Mouse (Mus musculus): Measurements from ENCODE around the gene B230307C23Rik.
"Not testable (repeated sequence)": the region's sequence is repeated elsewhere in the genome, so short reads cannot be mapped to it uniquely, and the experiment has no call there.

B230307C23Rik gene

DNA sequence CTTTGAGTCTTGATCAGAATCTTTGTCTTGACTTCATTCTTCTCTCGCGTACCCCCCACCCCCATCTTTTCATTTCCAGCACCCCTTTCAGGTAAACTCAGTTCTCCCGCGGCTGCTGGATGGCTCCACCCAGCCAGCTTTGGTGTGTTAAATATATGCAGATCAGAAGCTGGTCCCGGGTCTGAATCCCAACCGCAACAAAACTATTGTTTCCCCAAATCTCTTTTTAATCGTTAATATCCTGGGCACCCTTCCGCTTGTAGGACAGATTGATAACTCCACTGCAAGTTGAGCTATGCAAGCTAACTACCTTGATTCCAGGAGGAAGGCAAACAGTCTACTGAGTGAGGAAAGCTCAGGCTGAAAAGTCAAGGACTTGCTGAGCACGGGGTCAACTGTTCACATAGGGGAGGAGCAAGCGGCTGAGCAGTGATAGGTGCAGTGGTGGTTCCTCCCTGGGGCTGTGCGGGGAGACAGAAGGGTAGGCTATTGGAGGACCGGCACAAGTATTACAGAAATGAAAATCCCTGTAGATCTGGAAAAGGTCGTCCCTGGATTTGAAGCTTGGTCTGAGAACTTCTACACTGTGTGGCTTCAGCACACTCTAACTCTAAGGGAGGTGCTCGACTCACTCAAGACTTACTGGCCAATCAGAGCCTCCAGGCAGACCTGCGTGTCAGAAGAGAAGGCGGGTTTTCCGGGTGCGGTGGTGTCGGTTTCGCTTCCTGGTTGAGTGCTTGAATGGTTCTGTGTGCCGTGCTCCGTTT lies at the start of gene B230307C23Rik:
Gene B230307C23Rik (plus strand): TSS at position 700 of the 767 bp plus-strand sequence.
- in situ Hi-C loops (cut with MboI; ENCODE audit: unreplicated experiment in 2 of 2) = loop anchor here in 1 of 2 experiments (5.0 kb wide), 1 partner anchor 34 kb away; the partner anchor contains the start of genes C2cd2 and Zbtb21

DNA sequence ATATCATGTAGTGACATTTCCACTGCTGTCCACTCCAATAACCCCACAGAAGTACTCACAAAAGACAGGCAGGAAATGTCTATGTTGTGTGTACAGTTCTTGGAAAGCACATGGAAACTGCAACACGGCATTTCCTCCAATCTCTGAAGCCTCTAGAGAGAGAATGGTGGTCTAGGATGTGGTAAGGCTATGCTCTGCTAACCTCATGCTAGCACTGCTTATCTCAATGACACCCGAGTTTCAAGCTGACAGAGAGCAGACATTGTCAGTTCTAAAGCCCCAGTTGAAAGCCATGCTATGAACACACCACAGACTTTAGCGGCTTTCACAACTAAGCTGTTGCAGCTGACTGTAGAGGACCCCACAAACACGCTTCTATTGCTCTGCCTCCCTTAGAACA lies 48.3 kb upstream of the B230307C23Rik start:
- in situ Hi-C loops (cut with MboI; ENCODE audit: unreplicated experiment in 2 of 2) = no loop called here

DNA sequence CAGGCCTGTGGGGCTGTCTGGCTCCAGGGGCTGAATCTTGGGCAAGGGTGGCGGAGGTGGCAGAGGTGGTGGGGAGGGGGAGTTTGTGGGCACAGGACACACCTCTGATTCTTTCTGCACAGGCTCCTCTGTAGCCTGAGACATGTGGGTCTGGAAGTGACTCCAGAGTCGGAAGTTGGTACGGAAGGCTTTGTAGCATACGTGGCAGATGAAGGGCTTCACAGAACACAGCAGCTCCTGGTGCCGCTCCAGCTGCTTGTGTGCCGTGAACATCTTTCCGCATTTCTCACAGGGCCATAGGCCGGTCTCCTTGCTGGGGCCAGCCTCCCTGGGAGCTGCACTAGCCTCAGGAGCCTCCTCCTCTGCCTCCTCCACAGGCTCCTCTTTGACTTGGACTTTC lies 47.1 kb upstream of the B230307C23Rik start:
- in situ Hi-C loops (cut with MboI; ENCODE audit: unreplicated experiment in 2 of 2) = no loop called here

DNA sequence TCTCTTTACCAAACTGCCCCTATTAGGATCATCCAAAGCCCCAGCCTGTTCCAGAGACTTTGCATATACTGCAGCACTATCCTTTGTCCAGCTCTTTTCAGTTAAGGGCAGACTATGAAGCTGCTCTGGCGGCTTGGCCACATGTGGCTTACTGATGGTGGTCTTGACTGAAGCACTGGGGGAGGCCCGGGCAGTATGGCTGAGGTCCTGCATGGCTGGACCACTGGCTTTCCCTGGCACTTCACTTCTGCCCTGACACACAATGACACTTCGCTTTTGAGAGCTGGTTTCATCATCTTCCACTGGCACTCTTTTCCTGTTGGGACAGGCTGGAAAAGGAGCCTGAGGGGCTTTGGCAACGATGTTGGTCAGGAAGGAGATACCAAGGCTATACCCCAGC lies 44.7 kb upstream of the B230307C23Rik start:
- in situ Hi-C loops (cut with MboI; ENCODE audit: unreplicated experiment in 2 of 2) = no loop called here

DNA sequence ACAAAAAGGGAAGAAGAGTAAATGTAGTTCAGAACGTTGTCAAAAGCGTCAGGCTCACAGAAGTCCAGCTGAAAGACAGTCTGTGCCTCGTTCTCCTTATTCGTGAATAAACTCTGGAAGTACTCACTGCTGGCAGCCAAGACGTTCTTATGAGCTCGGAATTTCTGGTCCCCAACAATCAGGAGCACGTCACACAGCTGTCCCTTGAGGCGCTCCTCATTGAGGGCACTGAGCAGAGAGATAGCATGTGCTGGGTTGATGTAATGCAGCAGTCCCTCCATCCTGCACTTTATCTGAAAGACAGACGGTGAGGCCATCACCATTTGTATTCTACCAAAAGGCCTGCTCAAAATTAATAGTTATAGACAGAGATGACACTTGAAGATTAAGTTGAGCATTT lies 44.3 kb upstream of the B230307C23Rik start:
- in situ Hi-C loops (cut with MboI; ENCODE audit: unreplicated experiment in 2 of 2) = no loop called here

DNA sequence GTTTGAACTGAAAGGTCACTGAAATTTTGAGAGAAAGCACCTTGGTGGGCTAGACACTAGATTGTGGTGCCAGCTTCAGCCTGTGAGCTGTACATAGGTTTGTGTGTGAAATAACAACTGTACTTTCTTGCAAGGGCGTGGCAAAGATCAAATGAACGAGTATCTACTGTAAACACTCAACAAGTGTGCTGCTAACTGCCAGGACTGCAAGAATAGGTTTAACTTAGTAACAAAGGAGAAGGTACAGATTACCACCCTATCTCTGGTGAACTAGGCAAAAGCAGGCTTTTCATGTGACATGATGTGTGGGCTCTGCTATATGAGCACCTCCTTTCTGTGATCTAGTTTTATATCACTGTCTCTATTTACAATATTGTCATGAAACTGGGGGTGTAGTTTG lies 43.8 kb upstream of the B230307C23Rik start:
- in situ Hi-C loops (cut with MboI; ENCODE audit: unreplicated experiment in 2 of 2) = no loop called here

DNA sequence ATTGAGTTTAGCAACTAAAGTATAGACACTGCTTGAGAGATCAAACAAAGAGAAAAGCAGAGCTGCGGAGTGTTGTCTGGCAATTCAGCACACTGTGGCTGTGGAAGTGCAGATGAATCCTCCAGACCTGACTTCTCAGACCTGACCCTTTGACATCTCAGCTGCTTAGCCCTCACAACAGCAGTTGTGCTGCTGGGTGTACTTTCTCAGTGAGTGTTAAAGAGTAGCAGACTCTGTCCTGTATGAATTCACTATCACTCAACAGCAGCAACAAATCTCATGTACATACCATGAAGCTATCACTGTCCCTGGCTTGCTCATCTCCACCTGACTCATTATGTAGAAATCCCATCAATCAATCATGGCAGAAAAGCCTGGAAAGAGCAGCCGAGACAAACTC lies 41.1 kb upstream of the B230307C23Rik start:
- in situ Hi-C loops (cut with MboI; ENCODE audit: unreplicated experiment in 2 of 2) = no loop called here

DNA sequence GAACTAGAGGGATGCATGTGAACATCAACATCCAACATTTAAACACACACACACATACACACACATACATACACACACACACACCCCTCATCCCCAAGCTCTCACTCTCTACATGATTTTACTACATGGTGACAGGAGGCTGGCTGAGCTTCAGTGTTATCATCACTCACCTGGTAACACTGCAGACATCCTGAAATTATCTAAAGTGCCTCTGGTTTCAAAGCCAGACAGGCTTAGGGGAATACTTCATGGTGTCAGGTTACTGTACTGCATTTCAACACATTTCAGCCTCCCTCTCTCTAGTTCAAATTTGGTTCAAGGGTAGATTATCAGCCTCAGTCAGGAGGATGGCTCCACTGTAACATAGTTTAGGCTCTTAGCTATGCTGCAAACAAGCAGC lies 39.5 kb upstream of the B230307C23Rik start:
- in situ Hi-C loops (cut with MboI; ENCODE audit: unreplicated experiment in 2 of 2) = no loop called here

DNA sequence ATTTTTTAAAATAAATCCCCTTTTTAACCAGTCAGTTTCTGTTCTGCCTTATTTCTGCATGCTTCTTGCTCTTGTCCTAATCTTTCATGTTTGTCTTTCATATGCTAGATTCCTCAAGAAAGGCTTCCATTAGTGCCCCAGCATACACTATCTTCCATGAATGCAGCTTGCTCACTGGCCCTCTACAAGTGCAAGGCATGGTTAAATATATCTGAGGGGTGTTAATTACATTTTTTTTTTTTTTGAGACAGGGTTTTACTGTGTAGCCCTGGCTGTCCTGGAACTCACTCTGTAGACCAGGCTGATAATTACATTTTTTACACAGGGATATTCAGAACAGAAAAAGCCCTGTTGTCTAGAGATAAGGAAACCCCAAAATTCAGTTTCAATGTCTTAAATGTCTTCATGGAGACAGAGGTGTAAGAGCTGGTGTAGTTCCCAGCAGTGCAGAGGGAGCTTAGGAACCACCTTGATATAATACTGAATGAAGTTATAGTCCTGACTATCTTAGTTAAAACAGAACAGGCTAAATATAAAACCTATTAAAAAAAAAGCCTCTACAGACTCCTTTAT lies 38.6 kb upstream of the B230307C23Rik start:
- in situ Hi-C loops (cut with MboI; ENCODE audit: unreplicated experiment in 2 of 2) = no loop called here

DNA sequence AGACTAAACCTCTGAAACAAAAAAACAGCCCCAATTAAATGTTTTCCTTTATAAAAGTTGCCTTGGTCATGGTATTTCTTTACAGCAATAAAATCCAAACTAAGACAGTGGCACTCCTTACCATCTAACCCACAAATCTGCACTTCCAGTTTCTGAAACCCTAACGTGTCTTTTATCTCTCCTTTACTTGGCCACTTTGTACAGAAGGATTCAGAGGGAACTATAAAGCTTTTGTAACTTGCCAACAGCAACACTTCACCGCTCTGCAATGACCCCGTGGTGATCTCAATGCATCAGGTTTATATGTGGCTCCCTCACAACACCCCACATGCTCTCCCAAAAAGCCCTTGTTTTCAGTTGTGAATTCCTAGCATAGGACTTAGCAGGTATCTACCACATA lies 36.8 kb upstream of the B230307C23Rik start:
- in situ Hi-C loops (cut with MboI; ENCODE audit: unreplicated experiment in 2 of 2) = loop anchor here in 1 of 2 experiments (5.0 kb wide), 1 partner anchor 37 kb away; the partner anchor contains the start of gene B230307C23Rik

DNA sequence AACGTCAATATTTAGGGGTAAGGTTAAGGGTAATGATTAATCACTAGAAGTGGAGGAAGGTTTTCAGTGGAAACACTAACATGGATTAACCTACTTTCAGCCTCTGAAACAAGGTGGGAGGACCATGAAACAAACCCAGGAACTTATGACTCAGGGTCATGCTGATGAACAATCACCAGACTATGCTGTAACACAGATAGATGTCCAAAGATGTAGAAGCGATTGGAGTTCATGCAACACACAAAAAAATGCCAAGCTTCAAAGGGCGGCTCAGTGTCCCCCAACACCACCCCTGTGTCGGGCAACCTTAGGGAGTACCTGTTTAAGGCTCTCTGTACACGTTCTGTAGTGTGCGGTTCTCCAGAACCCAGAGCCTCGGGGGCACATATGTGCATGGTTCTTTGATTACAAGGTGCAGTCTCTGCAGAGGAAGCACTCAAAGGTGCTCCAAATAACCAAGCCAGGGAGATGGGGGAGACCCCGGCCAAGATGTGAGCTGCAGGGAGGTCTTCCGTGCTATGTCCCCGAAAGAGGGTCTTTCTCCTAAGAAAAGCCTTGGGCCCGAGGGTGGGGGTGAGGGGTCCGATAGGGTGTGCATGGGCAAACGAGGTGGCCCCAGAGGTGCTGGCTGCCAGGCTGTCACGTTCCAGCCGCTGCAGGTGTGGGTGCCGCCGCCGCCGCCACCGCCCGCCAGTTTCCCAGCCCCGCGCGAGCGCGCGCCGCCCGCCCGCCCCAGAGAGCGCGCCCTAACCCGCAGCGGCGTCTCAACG lies 35.5 kb upstream of the B230307C23Rik start:
- in situ Hi-C loops (cut with MboI; ENCODE audit: unreplicated experiment in 2 of 2) = loop anchor here in 1 of 2 experiments (5.0 kb wide), 1 partner anchor 36 kb away; the partner anchor contains the start of gene B230307C23Rik

DNA sequence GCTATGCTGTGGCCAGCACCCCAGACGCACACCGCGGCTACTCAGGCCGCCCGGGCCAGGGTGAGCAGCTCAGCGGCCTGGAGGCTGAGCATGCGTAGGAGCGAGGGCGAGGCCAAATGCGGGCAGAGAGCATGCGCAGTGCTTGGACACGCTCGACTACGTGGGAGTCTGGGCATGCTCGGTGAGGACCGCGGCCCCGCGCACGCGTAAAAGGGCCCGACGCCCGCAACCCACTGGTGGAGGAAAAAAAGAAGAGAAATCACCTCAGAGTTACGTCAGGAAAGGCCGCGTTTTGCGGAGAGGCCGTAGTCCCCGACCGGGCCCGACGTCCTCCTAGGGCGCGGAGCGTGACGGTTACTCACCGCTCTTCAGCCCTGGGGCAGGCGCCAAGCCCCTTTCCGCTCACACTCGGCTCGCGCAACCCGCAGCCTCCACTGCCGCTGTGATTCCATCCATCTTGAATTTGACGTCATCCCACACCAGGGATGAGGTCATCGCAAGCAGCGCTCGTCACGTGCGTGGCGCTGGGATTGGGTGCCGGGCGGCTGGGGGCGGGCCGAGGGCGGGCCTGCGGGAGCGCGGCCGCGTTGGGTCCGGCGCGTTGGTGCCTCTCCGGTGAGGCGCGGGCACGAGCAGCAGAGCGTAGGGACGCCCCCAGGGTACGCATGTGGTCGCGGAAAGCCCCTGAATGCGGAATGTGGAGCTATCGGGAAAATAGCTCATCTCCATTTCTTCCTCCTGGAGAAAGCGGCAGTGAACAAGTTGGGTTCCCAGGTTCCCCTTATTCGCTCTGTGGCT lies 34.8 kb upstream of the B230307C23Rik start, which contains the start of the genes C2cd2 and Zbtb21:
Gene C2cd2 (minus strand): TSS at position 448 of the 798 bp plus-strand sequence.
Gene Zbtb21 (minus strand): TSS at position 472 of the 798 bp plus-strand sequence.
- in situ Hi-C loops (cut with MboI; ENCODE audit: unreplicated experiment in 2 of 2) = loop anchor here in 1 of 2 experiments (5.0 kb wide), 1 partner anchor 35 kb away; the partner anchor contains the start of gene B230307C23Rik

DNA sequence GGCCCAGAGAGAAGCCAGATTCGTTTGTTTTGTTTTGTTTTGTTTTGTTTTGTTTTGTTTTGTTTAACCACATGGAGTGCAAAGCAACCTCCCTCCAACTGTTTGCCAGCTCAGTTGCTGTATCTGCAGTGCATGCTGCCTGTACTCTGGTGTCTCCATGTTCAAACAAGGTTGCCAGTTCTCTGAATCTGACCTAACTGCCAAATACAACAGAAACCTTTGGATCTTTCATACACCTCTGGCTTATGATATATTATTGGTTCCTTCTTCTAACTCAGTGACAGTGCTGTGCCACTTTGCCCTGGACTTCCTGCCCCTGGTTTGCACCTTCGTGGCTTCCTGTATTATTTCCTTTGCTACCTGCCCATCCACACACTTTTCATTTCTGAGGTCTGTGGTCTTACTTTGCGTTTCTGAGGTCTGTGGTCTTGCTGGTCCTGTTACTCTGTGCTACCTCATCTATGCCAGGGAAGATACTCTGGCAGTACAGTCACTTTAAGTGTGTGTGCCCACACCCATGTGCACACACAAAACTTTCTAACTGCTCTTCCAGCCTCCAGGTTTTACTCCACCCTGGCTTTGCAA lies 33.1 kb upstream of the B230307C23Rik start:
- in situ Hi-C loops (cut with MboI; ENCODE audit: unreplicated experiment in 2 of 2) = loop anchor here in 1 of 2 experiments (5.0 kb wide), 1 partner anchor 33 kb away; the partner anchor contains the start of gene B230307C23Rik

DNA sequence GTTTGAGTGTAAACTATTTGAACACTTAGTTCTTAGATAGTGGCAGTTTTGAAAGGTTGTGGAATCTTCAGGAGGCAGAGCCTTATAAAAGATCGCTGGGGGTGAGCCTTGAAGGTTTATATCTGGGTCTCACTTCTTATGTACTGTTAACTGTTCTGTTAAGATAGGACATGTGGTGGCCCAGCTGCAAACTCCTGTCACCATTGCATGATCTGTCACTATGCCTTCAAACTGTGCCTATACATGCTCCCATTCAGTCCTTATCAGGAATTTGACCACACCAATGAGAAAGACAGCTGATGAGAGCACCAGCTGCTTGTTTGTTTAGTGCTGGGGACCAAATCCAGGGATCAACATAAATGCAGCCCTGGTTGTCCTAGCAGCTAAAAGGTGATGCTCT lies 19.8 kb upstream of the B230307C23Rik start:
- in situ Hi-C loops (cut with MboI; ENCODE audit: unreplicated experiment in 2 of 2) = no loop called here

DNA sequence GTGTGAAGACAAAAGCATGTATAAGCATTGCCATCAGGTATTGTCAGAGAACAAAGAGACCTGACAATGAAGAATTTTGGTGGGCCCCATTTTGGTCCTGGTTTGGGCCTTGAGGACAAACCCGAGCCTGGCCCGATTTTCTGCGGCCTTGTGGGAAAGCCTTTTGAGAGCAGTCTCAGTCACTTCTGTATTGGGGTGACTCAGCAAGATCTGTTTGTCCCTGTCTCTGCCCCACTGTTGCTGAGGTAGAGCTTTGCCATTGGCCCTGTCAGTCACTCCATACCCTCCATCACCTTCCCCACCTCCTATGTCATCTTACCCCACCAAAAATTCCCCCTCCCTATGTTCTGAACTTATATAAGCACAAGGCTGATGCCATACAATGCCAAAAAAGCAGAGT lies 19.4 kb upstream of the B230307C23Rik start:
- in situ Hi-C loops (cut with MboI; ENCODE audit: unreplicated experiment in 2 of 2) = no loop called here

DNA sequence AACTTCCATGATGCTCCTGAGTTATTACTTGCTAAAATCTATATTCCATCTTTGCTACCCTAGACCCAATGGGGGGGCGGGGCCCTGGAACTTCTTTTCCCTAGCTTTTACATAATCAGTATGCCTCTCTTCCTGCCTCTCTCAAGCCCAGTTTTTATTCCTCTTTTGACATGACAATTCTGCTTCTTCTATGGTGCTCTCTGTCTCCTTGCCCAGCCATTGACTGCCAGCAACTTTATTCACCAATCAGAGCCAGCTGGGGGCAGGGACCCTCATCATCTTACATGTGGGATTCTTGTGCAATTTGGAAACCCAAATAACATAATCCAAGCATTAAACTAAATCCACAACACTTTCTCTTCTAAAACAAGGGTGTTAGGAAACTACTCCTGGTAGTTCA lies 15.8 kb upstream of the B230307C23Rik start:
- in situ Hi-C loops (cut with MboI; ENCODE audit: unreplicated experiment in 2 of 2) = no loop called here

DNA sequence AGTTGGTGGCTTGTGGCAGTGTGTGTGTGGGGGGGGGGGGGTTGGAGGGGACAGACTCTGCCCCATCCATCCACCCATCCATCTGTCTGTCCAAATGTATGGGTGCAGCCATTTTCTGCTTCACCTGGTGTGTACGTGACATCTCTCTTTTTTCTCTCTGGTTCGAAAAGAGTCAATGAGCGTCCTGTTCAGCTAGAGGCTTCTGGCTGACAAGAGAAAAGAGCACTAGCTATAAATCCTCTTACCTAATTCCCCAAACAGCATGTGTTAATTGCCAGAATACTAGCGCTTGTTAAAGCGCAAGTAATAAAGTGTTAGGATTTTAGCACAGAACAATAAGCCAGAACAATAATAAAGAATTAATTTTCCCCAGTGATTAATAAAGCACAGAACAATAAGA lies 12.5 kb upstream of the B230307C23Rik start:
- in situ Hi-C loops (cut with MboI; ENCODE audit: unreplicated experiment in 2 of 2) = no loop called here

DNA sequence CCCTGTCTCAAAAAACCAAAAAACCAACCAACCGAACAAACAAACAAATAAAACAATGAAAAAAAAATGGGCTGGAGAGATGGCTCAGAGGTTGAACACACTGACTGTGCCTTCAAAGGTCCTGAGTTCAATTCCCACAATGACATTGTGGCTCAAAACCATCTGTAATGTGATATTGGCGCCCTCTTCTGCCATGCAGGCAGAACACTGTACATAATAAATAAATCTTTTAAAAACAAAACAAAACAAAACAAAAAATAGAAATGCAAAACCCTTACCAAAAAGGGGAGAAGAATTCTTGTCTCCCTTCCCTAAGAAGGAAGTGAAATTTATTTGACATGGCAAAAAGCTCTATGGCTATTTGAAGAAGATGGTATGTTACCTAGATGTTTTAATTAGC lies 5.6 kb upstream of the B230307C23Rik start:
- in situ Hi-C loops (cut with MboI; ENCODE audit: unreplicated experiment in 2 of 2) = no loop called here

DNA sequence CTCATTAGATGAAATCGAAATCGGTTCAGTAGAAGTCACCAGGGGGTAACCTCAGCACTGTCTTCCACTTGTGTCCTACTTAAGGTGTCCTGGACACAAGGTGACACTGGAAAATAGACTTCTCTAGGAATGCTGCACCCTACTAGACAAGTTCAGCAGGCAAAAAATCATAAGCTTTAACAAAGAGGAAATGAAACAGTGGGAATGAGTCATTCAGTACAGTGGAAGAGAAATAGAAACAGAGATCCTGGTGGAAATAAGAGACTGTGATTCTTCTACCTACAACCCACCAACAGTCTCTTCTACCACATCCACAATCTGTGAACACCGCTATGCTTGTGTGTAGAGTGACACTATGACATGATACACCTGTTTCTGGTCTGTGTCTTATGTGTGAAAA lies 4.6 kb upstream of the B230307C23Rik start:
- in situ Hi-C loops (cut with MboI; ENCODE audit: unreplicated experiment in 2 of 2) = not testable (repeated sequence)

Measured in v-Abl transformed pro-B cells (cell line).